Mouse (Mus musculus) spleen, postnatal 36 days (tissue): ENCODE measurements around the gene Zglp1.
A peak's percentile ranks its signal among the peaks of the same experiment; 100 is the strongest.
"Not testable (repeated sequence)": the region's sequence is repeated elsewhere in the genome, so short reads cannot be mapped to it uniquely, and the experiment has no call there.

Source experiments
- DNase-seq, 2 experiments: peaks; one replicate each; pipeline ENCODE4 v3.0.0; 2022; ENCODE audit warnings: low spot score in 2 of 2, mixed read lengths in 1 of 2

Zglp1 gene

GRCm38 (mm10) chr9:21072641-21073040, 5.7 kb upstream of the Zglp1 start:
- no peak for DNase-seq

- no peak for DNase-seq
Measured at GRCm38 (mm10) chr9:21062928-21063327, 4.0 kb downstream of the Zglp1 start.

- no peak for DNase-seq
Measured at GRCm38 (mm10) chr9:21051578-21051977, 15.3 kb downstream of the Zglp1 start.

- no peak for DNase-seq
Measured at GRCm38 (mm10) chr9:21045235-21045634, 21.7 kb downstream of the Zglp1 start.

GRCm38 (mm10) chr9:21044785-21045184, 22.1 kb downstream of the Zglp1 start:
- DNase-seq = not testable (repeated sequence)

- DNase-seq = no peak
Measured at GRCm38 (mm10) chr9:21043563-21043962, 23.3 kb downstream of the Zglp1 start.

- DNase-seq = no peak
Measured at GRCm38 (mm10) chr9:21041308-21041707, 25.6 kb downstream of the Zglp1 start.

- DNase-seq = no peak
Measured at GRCm38 (mm10) chr9:21039779-21040178, 27.1 kb downstream of the Zglp1 start.

GRCm38 (mm10) chr9:21037481-21037891, 29.4 kb downstream of the Zglp1 start:
- no peak for DNase-seq

- DNase-seq = no peak
Measured at GRCm38 (mm10) chr9:21036666-21037065, 30.2 kb downstream of the Zglp1 start.

GRCm38 (mm10) chr9:21036161-21036560, 30.7 kb downstream of the Zglp1 start:
- DNase-seq = no peak

- no peak for DNase-seq
Measured at GRCm38 (mm10) chr9:21035586-21035985, 31.3 kb downstream of the Zglp1 start.

GRCm38 (mm10) chr9:21034481-21035085, 32.3 kb downstream of the Zglp1 start:
- DNase-seq = no peak

- peak; percentile 83 to 89 for DNase-seq
Measured at GRCm38 (mm10) chr9:21033136-21033535, 33.8 kb downstream of the Zglp1 start.

GRCm38 (mm10) chr9:21032491-21032890, 34.4 kb downstream of the Zglp1 start:
- no peak for DNase-seq

- DNase-seq = peak; percentile 27 to 44
Measured at GRCm38 (mm10) chr9:21031896-21032351, 35.0 kb downstream of the Zglp1 start, which contains the start of gene Icam5. Gene Icam5 (plus strand): TSS chr9:21032073.

GRCm38 (mm10) chr9:21031251-21031895, 35.5 kb downstream of the Zglp1 start:
- peak; percentile 57 to 74 for DNase-seq

GRCm38 (mm10) chr9:21030781-21031250, 36.1 kb downstream of the Zglp1 start:
- peak; percentile 91 to 95 for DNase-seq

GRCm38 (mm10) chr9:21030055-21030600, 36.8 kb downstream of the Zglp1 start:
- DNase-seq = no peak

GRCm38 (mm10) chr9:21029291-21030054, 37.4 kb downstream of the Zglp1 start, which contains the start of gene Icam4:
Gene Icam4 (plus strand): TSS chr9:21029373.
- peak; percentile 71 to 80 for DNase-seq

- DNase-seq = no peak
Measured at GRCm38 (mm10) chr9:21028560-21029110, 38.3 kb downstream of the Zglp1 start.
